Mouse (Mus musculus) liver, postnatal 0 days (tissue): ENCODE results near the gene Tgfb3.

Experiments
- CTCF ChIP-seq: sonication (generic); IDR thresholded peaks from 2 replicates; pipeline ENCODE4 v1.5.1; 2016; ENCODE audit warnings: antibody characterized with exemption, low read depth
- EP300 ChIP-seq: IDR thresholded peaks from 2 replicates; pipeline ENCODE4 v1.6.1; 2016; ENCODE audit warnings: antibody characterized with exemption, low read depth, mild to moderate bottlenecking

DNA sequence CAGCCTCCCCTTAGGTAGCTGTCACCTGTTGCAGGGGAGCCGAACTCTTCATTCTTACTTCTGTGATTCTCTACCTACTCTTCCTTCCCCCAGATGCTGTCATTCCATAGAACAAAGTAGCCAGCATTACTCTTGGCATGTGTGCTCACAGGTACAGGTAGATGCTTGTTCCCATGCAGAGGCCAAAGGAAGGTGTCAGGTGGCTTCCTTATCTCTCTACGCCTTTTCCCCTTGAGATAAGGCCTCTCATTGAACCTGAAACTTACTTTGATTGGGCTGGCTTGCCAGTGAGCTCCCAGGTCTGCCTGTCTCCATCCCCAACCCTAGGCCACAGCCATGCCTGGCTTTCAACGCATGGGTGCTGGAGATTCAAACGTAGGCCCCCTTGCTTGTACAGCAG, 15.2 kb upstream of the Tgfb3 start:
- no peak for TF ChIP-seq EP300
- TF ChIP-seq CTCF = no peak
